ENCODE assay signal across 8 mouse cellular contexts in genomic region chr11:62647661-62648590, GRCm38 (mm10). TPM values are rescaled to one million over a fixed set of nuclear protein-coding genes. Genes with fewer than 3 reads are reported as not detected.
DNase-seq lines count a peak whose midpoint lies in the region; ATAC-seq and TF ChIP-seq lines count a peak whose summit lies in the region.

Gene Lrrc75a, minus strand, starts transcription at chr11:62648523.

- peak; percentile 64 for ATAC-seq in forebrain, embryonic 12.5 days (ENCODE audit: low FRiP score)
- ATAC-seq in intestine, postnatal 0 days: peak; percentile 19
- no peak for ATAC-seq in liver, embryonic 13.5 days (ENCODE audit: low read depth)
- peak; percentile 70 for ATAC-seq in neural tube, embryonic 15.5 days (ENCODE audit: low FRiP score)

- no peak for TF ChIP-seq POLR2A in lung, adult 2 months (IDR thresholded peaks at IDR 0.05; ENCODE audit: borderline replicate concordance, extremely low read depth, low read depth, low read length)

- H3K27me3 ChIP-seq in forebrain, embryonic 12.5 days: no peaks in the 10 kb centered on the region
- no peaks in the 10 kb centered on the region for H3K27me3 ChIP-seq in intestine, postnatal 0 days (replicated peaks; ENCODE audit: control insufficient read depth, insufficient read depth, low read length)
- peaks cover 7% of the 10 kb centered on the region; the same call in 1 of the 2 replicates for H3K27me3 ChIP-seq in liver, embryonic 13.5 days
- H3K27me3 ChIP-seq in neural tube, embryonic 15.5 days (replicated peaks): no peaks in the 10 kb centered on the region

- H3K27ac ChIP-seq in forebrain, embryonic 12.5 days: peak within 1 kb of the TSS; percentile 79
- peak within 1 kb of the TSS; percentile 93 for H3K27ac ChIP-seq in intestine, postnatal 0 days (ENCODE audit: low read depth, low read length)
- peak within 1 kb of the TSS; percentile 72 for H3K27ac ChIP-seq in liver, embryonic 13.5 days
- peak within 1 kb of the TSS; percentile 77 for H3K27ac ChIP-seq in neural tube, embryonic 15.5 days (replicated peaks)

- peaks cover 15% of the 10 kb centered on the region for H3K4me1 ChIP-seq in lung, adult 2 months (ENCODE audit: control insufficient read depth, insufficient read depth, low read length)
- peaks cover 56% of the 10 kb centered on the region for H3K4me1 ChIP-seq in forebrain, embryonic 12.5 days
- peaks cover 13% of the 10 kb centered on the region for H3K4me1 ChIP-seq in intestine, postnatal 0 days (replicated peaks; ENCODE audit: control insufficient read depth, insufficient read depth, low read length)
- peaks cover 71% of the 10 kb centered on the region for H3K4me1 ChIP-seq in liver, embryonic 13.5 days (replicated peaks)
- H3K4me1 ChIP-seq in neural tube, embryonic 15.5 days: peaks cover 54% of the 10 kb centered on the region

- H3K4me2 ChIP-seq in forebrain, embryonic 12.5 days: peak within 1 kb of the TSS; percentile 99
- peak within 1 kb of the TSS; percentile 93 for H3K4me2 ChIP-seq in intestine, postnatal 0 days (replicated peaks; ENCODE audit: low read depth)
- H3K4me2 ChIP-seq in liver, embryonic 13.5 days: peak within 1 kb of the TSS; percentile 99
- H3K4me2 ChIP-seq in neural tube, embryonic 15.5 days: peak within 1 kb of the TSS; percentile 94

- WGBS in lung, adult 2 months: under 1% methylated on average over 63 of the region's 86 CpGs
- whole genome bisulfite sequencing in forebrain, embryonic 12.5 days: 2% methylated on average over 61 of the region's 86 CpGs
- WGBS in intestine, postnatal 0 days: under 1% methylated on average over 74 of the region's 86 CpGs
- 2% methylated on average over 62 of the region's 86 CpGs for WGBS in liver, embryonic 13.5 days (ENCODE audit: insufficient replicate concordance)
- WGBS in neural tube, embryonic 15.5 days: under 1% methylated on average over 35 of the region's 86 CpGs

- TF ChIP-seq CTCF in lung, adult 2 months (IDR thresholded peaks at IDR 0.05; ENCODE audit: insufficient read depth, low read length): no peak
- no peak for TF ChIP-seq CTCF in intestine, postnatal 0 days (IDR thresholded peaks at IDR 0.05; ENCODE audit: low read depth)

- no peaks in the 10 kb centered on the region for H3K36me3 ChIP-seq in forebrain, embryonic 12.5 days (replicated peaks)
- H3K36me3 ChIP-seq in intestine, postnatal 0 days (ENCODE audit: control insufficient read depth, insufficient read depth): peaks cover 10% of the 10 kb centered on the region; the same call in 1 of the 2 replicates
- no peaks in the 10 kb centered on the region for H3K36me3 ChIP-seq in liver, embryonic 13.5 days
- no peaks in the 10 kb centered on the region for H3K36me3 ChIP-seq in neural tube, embryonic 15.5 days

- DNase-seq in lung, adult 2 months: peak; percentile 58
- DNase-seq in lung, postnatal 25 days (ENCODE audit: low spot score): no peak
- DNase-seq in adrenal gland, postnatal 4 days (ENCODE audit: low spot score in 2 of 2): no peak
- DNase-seq in liver, embryonic 13.5 days: no peak
- DNase-seq in right cerebral cortex, postnatal 14 days: no peak

- peak within 1 kb of the TSS; percentile 70 for H3K4me3 ChIP-seq in lung, adult 2 months (replicated peaks; ENCODE audit: extremely low read depth, low read depth, low read length)
- peak within 1 kb of the TSS; percentile 78 for H3K4me3 ChIP-seq in forebrain, embryonic 12.5 days (replicated peaks)
- H3K4me3 ChIP-seq in intestine, postnatal 0 days (ENCODE audit: low read depth, low read length): peak within 1 kb of the TSS; percentile 79
- H3K4me3 ChIP-seq in liver, embryonic 13.5 days (replicated peaks): peak within 1 kb of the TSS; percentile 74
- H3K4me3 ChIP-seq in neural tube, embryonic 15.5 days (replicated peaks): peak within 1 kb of the TSS; percentile 79

- peak within 1 kb of the TSS; percentile 86 for H3K9ac ChIP-seq in forebrain, embryonic 12.5 days
- peak within 1 kb of the TSS; percentile 79 for H3K9ac ChIP-seq in intestine, postnatal 0 days (ENCODE audit: low read depth, low read length)
- peak within 1 kb of the TSS; percentile 80 for H3K9ac ChIP-seq in liver, embryonic 13.5 days
- H3K9ac ChIP-seq in neural tube, embryonic 15.5 days (replicated peaks): peak within 1 kb of the TSS; percentile 68

- H3K9me3 ChIP-seq in forebrain, embryonic 12.5 days: no peaks in the 10 kb centered on the region
- H3K9me3 ChIP-seq in intestine, postnatal 0 days (ENCODE audit: control insufficient read depth): no peaks in the 10 kb centered on the region
- H3K9me3 ChIP-seq in liver, embryonic 13.5 days (replicated peaks): no peaks in the 10 kb centered on the region
- H3K9me3 ChIP-seq in neural tube, embryonic 15.5 days (replicated peaks): no peaks in the 10 kb centered on the region

RNA-seq across cellular contexts. Expression of gene Lrrc75a, which starts in this region (rescaled TPM):
- polyA plus RNA-seq in lung, adult 2 months (2012; rRNA removed): 25.8 and 29.0 TPM in 2 replicates
- 10 to 100 TPM; 47.8 to 53.0 TPM for total RNA-seq in adrenal gland, postnatal 4 days (2021)
- polyA plus RNA-seq in forebrain, embryonic 12.5 days (2016; fragmentation: Nextera tagmentation; extraction: Ambion mirVana): 12.6 and 15.1 TPM in 2 replicates
- 31.9 and 32.3 TPM in 2 replicates for polyA plus RNA-seq in intestine, postnatal 0 days (2015; fragmentation: Nextera tagmentation; extraction: Ambion mirVana)
- 1.3 and 1.4 TPM in 2 replicates for polyA plus RNA-seq in liver, embryonic 13.5 days (2015; fragmentation: Nextera tagmentation; extraction: Ambion mirVana)
- polyA plus RNA-seq in neural tube, embryonic 15.5 days (2015; fragmentation: Nextera tagmentation; extraction: Ambion mirVana): 8.2 and 8.5 TPM in 2 replicates
